Mouse (Mus musculus) heart, embryonic 12.5 days (tissue): ENCODE measurements around the gene Acss1. TPM values are rescaled to one million over a fixed set of nuclear protein-coding genes. Genes with fewer than 3 reads are reported as not detected.

ENCODE experiments used
- ATAC-seq: fragments of 200-750 bp; cut with Nextera tagmentation; 2 replicates; pipeline ENCODE4 v1.8.0; 2017; ENCODE audit warnings: moderate TSS enrichment, moderate library complexity; ENCODE audit not compliant: insufficient number of reproducible peaks, low FRiP score
- H3K27ac ChIP-seq: fragments of 300-500 bp; sonication (generic); 2 replicates; pipeline ENCODE4 v1.5.1; 2016; ENCODE audit warnings: mild to moderate bottlenecking, moderate library complexity; ENCODE audit not compliant: poor library complexity, severe bottlenecking
- H3K27me3 ChIP-seq: fragments of 300-500 bp; sonication (generic); replicated peaks from 2 replicates; pipeline ENCODE4 v1.6.1; 2016; ENCODE audit warnings: mild to moderate bottlenecking, moderate library complexity
- H3K36me3 ChIP-seq: fragments of 300-500 bp; sonication (generic); 2 replicates; pipeline ENCODE4 v1.6.1; 2016; ENCODE audit warnings: mild to moderate bottlenecking, moderate library complexity
- H3K4me1 ChIP-seq: fragments of 300-500 bp; sonication (generic); replicated peaks from 2 replicates; pipeline ENCODE4 v1.6.1; 2016; ENCODE audit warnings: mild to moderate bottlenecking
- H3K4me2 ChIP-seq: fragments of 300-500 bp; sonication (generic); 2 replicates; pipeline ENCODE4 v1.6.1; 2016; ENCODE audit warnings: mild to moderate bottlenecking, moderate library complexity
- H3K4me3 ChIP-seq: fragments of 300-500 bp; sonication (generic); 2 replicates; pipeline ENCODE4 v1.5.1; 2016; ENCODE audit warnings: mild to moderate bottlenecking
- H3K9ac ChIP-seq: fragments of 300-500 bp; sonication (generic); 2 replicates; pipeline ENCODE4 v1.6.1; 2016; ENCODE audit warnings: mild to moderate bottlenecking, moderate library complexity
- H3K9me3 ChIP-seq: fragments of 300-500 bp; sonication (generic); replicated peaks from 2 replicates; pipeline ENCODE4 v1.6.1; 2016; ENCODE audit warnings: mild to moderate bottlenecking, moderate library complexity
- WGBS: fragments of 180-500 bp; shearing (Covaris S2); methylation state at CpG from one replicate; pipeline ENCODE4 v1.1.7; 2016; 5-methylcytosine and 5-hydroxymethylcytosine counted together
- polyA plus RNA-seq: library from polyadenylated mRNA; unstranded; fragments of >200 nt; fragmentation: Nextera tagmentation; extraction: Ambion mirVana; gene quantifications from 2 replicates; pipeline ENCODE4 v1.2.1, GENCODE M21; 2016

Gene Acss1
- polyA plus RNA-seq, result 11.1 and 12.7 TPM in 2 replicates

GRCm38 (mm10) chr2:150667820-150668766 is at the start of gene Acss1:
Gene Acss1, minus strand, starts transcription at chr2:150668500.
- 3% methylated on average over 55 of the region's 61 CpGs for WGBS
- Histone ChIP-seq H3K4me3 (peak within 1 kb of the TSS; percentile 76), H3K36me3 (no peaks in the 10 kb centered on the region), H3K4me2 (peak within 1 kb of the TSS; percentile 95), H3K4me1 (peaks cover 34% of the 10 kb centered on the region), H3K27me3 (peaks cover 9% of the 10 kb centered on the region; the same call in 1 of the 2 replicates), H3K27ac (no peak within 1 kb of the TSS), H3K9me3 (no peaks in the 10 kb centered on the region), H3K9ac (peak within 1 kb of the TSS; percentile 75)
- peak; percentile 88 for ATAC-seq

- H3K9ac ChIP-seq, result no peak overlapping the region
- no peak for ATAC-seq
- 79% methylated on average over 4 of the region's 4 CpGs for WGBS
Observed at GRCm38 (mm10) chr2:150712167-150712674, 43.9 kb upstream of the Acss1 start.

GRCm38 (mm10) chr2:150691481-150692170 is 23.3 kb upstream of the Acss1 start:
- Histone ChIP-seq H3K36me3 (no peaks in the 10 kb centered on the region), H3K4me3 (no peak overlapping the region), H3K4me1 (peaks cover 14% of the 10 kb centered on the region; the same call in 1 of the 2 replicates), H3K27me3 (peaks cover 52% of the 10 kb centered on the region), H3K9ac (no peak overlapping the region), H3K4me2 (no peak overlapping the region), H3K27ac (no peak overlapping the region), H3K9me3 (no peaks in the 10 kb centered on the region)
- no peak for ATAC-seq
- WGBS, result 73% methylated on average over 6 of the region's 6 CpGs

More at GRCm38 (mm10) chr2:150712167-150712674, 43.9 kb upstream of the Acss1 start:
- Histone ChIP-seq H3K4me2 (no peak overlapping the region), H3K27me3 (no peaks in the 10 kb centered on the region), H3K4me3 (no peak overlapping the region), H3K9me3 (no peaks in the 10 kb centered on the region), H3K4me1 (no peaks in the 10 kb centered on the region), H3K36me3 (no peaks in the 10 kb centered on the region), H3K27ac (no peak overlapping the region)

GRCm38 (mm10) chr2:150690216-150690615 is 21.9 kb upstream of the Acss1 start:
- peaks cover 14% of the 10 kb centered on the region; the same call in 1 of the 2 replicates for H3K4me1 ChIP-seq
- H3K4me2 ChIP-seq, result no peak overlapping the region
- WGBS, result 8% methylated on average over 11 of the region's 11 CpGs
- peaks cover 64% of the 10 kb centered on the region for H3K27me3 ChIP-seq
- H3K4me3 ChIP-seq, result no peak overlapping the region
- no peaks in the 10 kb centered on the region for H3K9me3 ChIP-seq
- no peak overlapping the region for H3K27ac ChIP-seq
- no peaks in the 10 kb centered on the region for H3K36me3 ChIP-seq
- H3K9ac ChIP-seq, result no peak overlapping the region
- no peak for ATAC-seq

- H3K4me2 ChIP-seq, result peak within 1 kb of the TSS; percentile 85
- ATAC-seq, result no peak
- 39% methylated on average over 16 of the region's 16 CpGs for WGBS
- peaks cover 14% of the 10 kb centered on the region; the same call in 1 of the 2 replicates for H3K4me1 ChIP-seq
- H3K36me3 ChIP-seq, result no peaks in the 10 kb centered on the region
- H3K9me3 ChIP-seq, result no peaks in the 10 kb centered on the region
- peak within 1 kb of the TSS; percentile 49 for H3K4me3 ChIP-seq
- H3K27me3 ChIP-seq, result peaks cover 66% of the 10 kb centered on the region
- peak within 1 kb of the TSS; percentile 28 for H3K9ac ChIP-seq
- H3K27ac ChIP-seq, result no peak within 1 kb of the TSS
Observed at GRCm38 (mm10) chr2:150689223-150689800, 21.0 kb upstream of the Acss1 start, which contains the start of gene Vsx1. Gene Vsx1, minus strand, starts transcription at chr2:150689360.

GRCm38 (mm10) chr2:150688541-150689186 is 20.4 kb upstream of the Acss1 start:
- Histone ChIP-seq H3K9ac (peak overlapping the region; percentile 28), H3K4me1 (peaks cover 14% of the 10 kb centered on the region; the same call in 1 of the 2 replicates), H3K27me3 (peaks cover 67% of the 10 kb centered on the region), H3K36me3 (no peaks in the 10 kb centered on the region), H3K9me3 (no peaks in the 10 kb centered on the region), H3K4me3 (peak overlapping the region; percentile 49), H3K27ac (no peak overlapping the region), H3K4me2 (peak overlapping the region; percentile 85)
- ATAC-seq, result no peak
- WGBS, result under 1% methylated on average over 44 of the region's 44 CpGs

GRCm38 (mm10) chr2:150687871-150688540 is 19.7 kb upstream of the Acss1 start:
- Histone ChIP-seq H3K36me3 (no peaks in the 10 kb centered on the region), H3K4me3 (peak overlapping the region; percentile 49)
- no peak for ATAC-seq

GRCm38 (mm10) chr2:150685389-150685788 is 17.1 kb upstream of the Acss1 start:
- H3K36me3 ChIP-seq, result no peaks in the 10 kb centered on the region
- H3K9me3 ChIP-seq, result no peaks in the 10 kb centered on the region
- ATAC-seq, result no peak
- peaks cover 14% of the 10 kb centered on the region; the same call in 1 of the 2 replicates for H3K4me1 ChIP-seq
- H3K4me3 ChIP-seq, result no peak overlapping the region
- H3K9ac ChIP-seq, result no peak overlapping the region
- no peak overlapping the region for H3K27ac ChIP-seq
- peaks cover 48% of the 10 kb centered on the region for H3K27me3 ChIP-seq
- no peak overlapping the region for H3K4me2 ChIP-seq
- WGBS, result 86% methylated on average over 9 of the region's 9 CpGs

More at GRCm38 (mm10) chr2:150687871-150688540, 19.7 kb upstream of the Acss1 start:
- Histone ChIP-seq H3K9me3 (no peaks in the 10 kb centered on the region), H3K4me1 (peaks cover 14% of the 10 kb centered on the region; the same call in 1 of the 2 replicates), H3K4me2 (peak overlapping the region; percentile 85), H3K9ac (peak overlapping the region; percentile 28; the same call in 1 of the 2 replicates), H3K27ac (no peak overlapping the region), H3K27me3 (peaks cover 67% of the 10 kb centered on the region)
- 4% methylated on average over 23 of the region's 23 CpGs for WGBS

- H3K4me2 ChIP-seq, result no peak overlapping the region
- H3K9me3 ChIP-seq, result no peaks in the 10 kb centered on the region
- H3K27me3 ChIP-seq, result peaks cover 38% of the 10 kb centered on the region
- no peak overlapping the region for H3K4me3 ChIP-seq
- ATAC-seq, result no peak
- no peak overlapping the region for H3K9ac ChIP-seq
- H3K27ac ChIP-seq, result no peak overlapping the region
- 76% methylated on average over 12 of the region's 12 CpGs for WGBS
- no peaks in the 10 kb centered on the region for H3K36me3 ChIP-seq
- peaks cover 14% of the 10 kb centered on the region; the same call in 1 of the 2 replicates for H3K4me1 ChIP-seq
Observed at GRCm38 (mm10) chr2:150684451-150684850, 16.2 kb upstream of the Acss1 start.

GRCm38 (mm10) chr2:150681581-150681980 is 13.3 kb upstream of the Acss1 start:
- no peak overlapping the region for H3K27ac ChIP-seq
- H3K4me2 ChIP-seq, result no peak overlapping the region
- 46% methylated on average over 4 of the region's 4 CpGs for WGBS
- ATAC-seq, result no peak
- peaks cover 14% of the 10 kb centered on the region for H3K27me3 ChIP-seq
- no peaks in the 10 kb centered on the region for H3K9me3 ChIP-seq
- H3K9ac ChIP-seq, result no peak overlapping the region
- no peak overlapping the region for H3K4me3 ChIP-seq
- H3K36me3 ChIP-seq, result no peaks in the 10 kb centered on the region
- no peaks in the 10 kb centered on the region for H3K4me1 ChIP-seq
